Mouse (Mus musculus) heart, adult 2 months (tissue): Measurements from ENCODE around the gene Morf4l2. TPM values are rescaled to one million over a fixed set of nuclear protein-coding genes. Genes with fewer than 3 reads are reported as not detected.
"Not testable (repeated sequence)": the region's sequence is repeated elsewhere in the genome, so short reads cannot be mapped to it uniquely, and the experiment has no call there.

Source experiments
- DNase-seq, 2 experiments: peaks; one replicate each; pipeline ENCODE4 v3.0.0; 2021
- H3K27ac ChIP-seq: fragments of 200-600 bp; 2 replicates; pipeline ENCODE4 v1.8.1; 2022
- H3K27me3 ChIP-seq: fragments of 200-500 bp; 2 replicates; pipeline ENCODE4 v1.6.1; 2012; ENCODE audit warnings: mild to moderate bottlenecking, low read length, inconsistent platforms, mixed read lengths; ENCODE audit not compliant: control insufficient read depth, insufficient read depth
- H3K36me3 ChIP-seq: fragments of 200-500 bp; 2 replicates; pipeline ENCODE4 v1.6.1; 2012; ENCODE audit warnings: low read length, inconsistent platforms; ENCODE audit not compliant: control insufficient read depth, insufficient read depth
- H3K4me1 ChIP-seq: fragments of 200-500 bp; 2 replicates; pipeline ENCODE4 v1.6.1; 2011; ENCODE audit warnings: low read length; ENCODE audit not compliant: control insufficient read depth, insufficient read depth
- H3K4me3 ChIP-seq: fragments of 200-600 bp; 2 replicates; pipeline ENCODE4 v1.8.1; 2022
- H3K79me2 ChIP-seq: fragments of 200-500 bp; replicated peaks from 2 replicates; pipeline ENCODE4 v1.6.1; 2012; ENCODE audit warnings: mild to moderate bottlenecking, inconsistent platforms, low read length, moderate library complexity, mixed read lengths; ENCODE audit not compliant: control insufficient read depth, insufficient read depth
- H3K9ac ChIP-seq: fragments of 200-500 bp; 2 replicates; pipeline ENCODE4 v1.6.1; 2012; ENCODE audit warnings: low read depth, mild to moderate bottlenecking, control low read depth, inconsistent platforms, low read length, mixed read lengths
- CTCF ChIP-seq: fragments of 200-600 bp; IDR thresholded peaks from 2 replicates; pipeline ENCODE4 v1.8.1; 2022; ENCODE audit warnings: antibody characterized with exemption, mild to moderate bottlenecking, moderate library complexity
- EP300 ChIP-seq: fragments of 200-500 bp; IDR thresholded peaks from 2 replicates; pipeline ENCODE4 v1.6.1; 2011; ENCODE audit warnings: low read depth, low read length, control low read depth; ENCODE audit not compliant: insufficient read depth
- POLR2A ChIP-seq: fragments of 200-500 bp; IDR thresholded peaks from 2 replicates; pipeline ENCODE4 v1.6.1; 2011; ENCODE audit warnings: mild to moderate bottlenecking, low read depth, low read length, control low read depth; ENCODE audit not compliant: insufficient read depth
- WGBS: fragments of 180-500 bp; shearing (Covaris S2); methylation state at CpG from one replicate; pipeline ENCODE4 v1.1.7; 2018; 5-methylcytosine and 5-hydroxymethylcytosine counted together
- intact Hi-C: fragments of 180-260 bp; cut with DNase I; formaldehyde crosslinking; loops from one replicate; pipeline ENCODE4 v1.15.1; 2025
- polyA plus RNA-seq: library from polyadenylated mRNA; depleted of rRNA; stranded (reverse); fragments of >200 nt; gene quantifications from 2 replicates; pipeline ENCODE4 v1.2.3, GENCODE M21; 2012
- total RNA-seq, 2 experiments: library from RNA; stranded (reverse); gene quantifications; 2 replicates each; pipeline ENCODE4 v1.2.3; 2021

Gene Morf4l2
- total and polyA plus RNA-seq, 3 experiments, result 27.5 to 90.4 (median 76.0) TPM

DNA sequence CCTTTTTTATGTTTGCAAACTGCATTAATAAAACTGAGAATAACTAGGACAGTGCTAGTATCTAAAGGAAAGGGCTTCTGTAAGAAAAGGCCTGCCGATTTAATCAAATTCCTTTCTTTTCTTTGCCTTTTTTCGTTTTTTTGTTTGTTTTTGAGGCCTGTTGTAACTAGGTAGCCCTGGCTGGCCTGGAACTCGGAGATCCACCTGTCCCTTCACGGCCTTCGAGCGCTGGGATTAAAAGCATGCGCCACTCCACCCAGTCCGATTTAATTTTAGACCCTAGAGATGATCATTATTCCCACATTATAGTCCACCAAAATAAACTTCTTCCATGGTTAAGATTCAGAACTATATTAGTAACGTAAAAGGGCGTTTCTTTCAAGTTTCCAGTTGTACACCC, 1.2 kb downstream of the Morf4l2 start:
- H3K27ac ChIP-seq, result peak overlapping the region; percentile 95
- TF ChIP-seq EP300, result no peak
- no peak for TF ChIP-seq POLR2A
- TF ChIP-seq CTCF, result no peak
- H3K4me3 ChIP-seq, result peak overlapping the region; percentile 64
- peak in 1 of 2 experiments; percentile 32 for DNase-seq
- H3K79me2 ChIP-seq, result no peaks in the 10 kb centered on the region; the same call in 1 of the 2 replicates
- peak overlapping the region; percentile 77 for H3K9ac ChIP-seq
- H3K36me3 ChIP-seq, result peaks cover 7% of the 10 kb centered on the region
- WGBS, result 16% methylated on average over 10 of the region's 10 CpGs
- peaks cover 2% of the 10 kb centered on the region for H3K4me1 ChIP-seq
- intact Hi-C loops, result loop anchor here (2.0 to 5.0 kb wide), 3 partner anchors 273 to 400 kb away; partner anchors contain the start of gene Slc25a53
- no peaks in the 10 kb centered on the region for H3K27me3 ChIP-seq

DNA sequence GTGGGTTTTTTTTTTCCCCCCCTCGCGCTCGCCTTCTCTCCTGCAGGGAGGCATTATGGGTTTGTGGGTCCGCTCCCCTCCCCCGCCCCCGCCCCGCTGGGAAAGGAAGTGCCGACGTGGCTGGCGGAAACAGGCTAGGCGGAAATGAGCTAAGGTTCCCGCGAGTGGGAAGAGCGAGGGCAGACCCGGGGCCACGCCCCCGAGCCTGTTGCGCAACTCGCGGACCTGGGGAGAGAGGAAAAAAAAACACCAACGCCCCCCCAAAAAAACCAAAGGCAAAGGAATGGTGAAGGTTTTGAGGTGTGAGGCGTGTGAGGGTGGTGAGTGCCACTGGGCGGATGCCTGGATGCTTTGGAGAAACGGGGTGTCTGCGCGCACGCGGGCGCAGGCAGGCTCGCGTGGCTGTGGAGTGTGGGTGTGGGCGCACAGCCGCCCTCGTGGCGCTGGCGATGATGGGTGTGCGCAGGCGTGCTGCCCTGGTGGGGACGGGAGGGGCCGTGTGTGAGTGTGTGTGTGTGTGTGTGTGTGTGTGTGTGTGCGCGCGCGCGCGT, 1.8 kb downstream of the Morf4l2 start:
- Histone ChIP-seq H3K79me2 (no peaks in the 10 kb centered on the region; the same call in 1 of the 2 replicates), H3K36me3 (peaks cover 7% of the 10 kb centered on the region), H3K27ac (peak overlapping the region; percentile 95), H3K4me1 (peaks cover 2% of the 10 kb centered on the region), H3K9ac (peak overlapping the region; percentile 77), H3K4me3 (peak overlapping the region; percentile 64), H3K27me3 (no peaks in the 10 kb centered on the region)
- no peak for TF ChIP-seq CTCF
- TF ChIP-seq EP300, result no peak
- TF ChIP-seq POLR2A, result peak; percentile 53
- intact Hi-C loops, result loop anchor here (2.0 to 5.0 kb wide), 3 partner anchors 273 to 401 kb away; partner anchors contain the start of gene Slc25a53
- DNase-seq, result peak; percentile 86 to 88
- WGBS, result 23% methylated on average over 46 of the region's 46 CpGs

DNA sequence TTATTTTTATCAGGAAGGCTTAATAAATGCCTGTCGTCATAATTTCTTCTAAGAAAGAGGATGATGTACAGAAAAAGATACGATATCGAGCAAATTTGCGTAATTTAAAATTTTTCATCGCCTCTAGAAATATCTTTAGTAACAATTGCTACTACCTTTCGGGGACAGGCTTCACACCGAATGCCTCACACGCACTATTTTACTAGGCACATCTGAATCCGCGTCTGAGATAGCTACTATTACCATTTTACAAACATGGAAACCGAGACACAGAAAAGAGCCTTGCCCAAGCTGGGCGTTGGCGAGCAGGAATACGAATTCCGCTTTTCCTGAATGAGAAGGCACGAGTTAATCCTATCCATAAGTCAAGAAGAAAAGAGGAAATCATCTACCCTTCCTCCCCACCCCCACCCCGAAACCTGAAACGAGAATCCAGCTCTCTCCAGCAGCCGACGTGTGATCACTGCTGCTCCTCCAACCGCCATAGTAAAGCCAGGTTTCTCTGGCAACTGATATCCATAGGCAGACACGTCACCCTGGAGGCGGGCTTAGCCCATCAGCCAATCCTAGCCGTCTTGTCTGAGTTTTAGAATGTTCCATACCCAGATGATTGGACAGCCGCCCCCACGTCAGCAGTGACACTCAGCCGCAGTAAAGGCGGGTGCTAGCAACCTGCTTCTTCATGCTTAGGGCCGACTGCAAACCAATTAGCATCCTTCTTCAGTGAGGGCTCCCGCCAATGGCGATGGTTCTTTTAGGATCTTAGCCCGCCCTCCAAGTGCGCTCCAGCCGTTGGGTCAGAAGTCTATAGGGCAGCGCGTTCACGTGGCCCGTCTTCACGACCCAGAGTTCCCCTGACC, 2.5 kb downstream of the Morf4l2 start:
- H3K9ac ChIP-seq, result peak overlapping the region; percentile 63
- intact Hi-C loops, result loop anchor here (5.0 kb wide), 2 partner anchors 296 to 401 kb away; partner anchors contain the start of gene Slc25a53
- peak overlapping the region; percentile 95 for H3K27ac ChIP-seq
- peaks cover 2% of the 10 kb centered on the region for H3K4me1 ChIP-seq
- H3K79me2 ChIP-seq, result no peaks in the 10 kb centered on the region; the same call in 1 of the 2 replicates
- TF ChIP-seq EP300 (0 out of 2 replicates have a peak, but pooled peaks have one; percentile 61), POLR2A (peak; percentile 94), CTCF (no peak)
- H3K27me3 ChIP-seq, result no peaks in the 10 kb centered on the region
- WGBS, result 25% methylated on average over 39 of the region's 39 CpGs
- H3K36me3 ChIP-seq, result peaks cover 7% of the 10 kb centered on the region
- DNase-seq, result peak; percentile 86 to 95
- peak overlapping the region; percentile 56 for H3K4me3 ChIP-seq

DNA sequence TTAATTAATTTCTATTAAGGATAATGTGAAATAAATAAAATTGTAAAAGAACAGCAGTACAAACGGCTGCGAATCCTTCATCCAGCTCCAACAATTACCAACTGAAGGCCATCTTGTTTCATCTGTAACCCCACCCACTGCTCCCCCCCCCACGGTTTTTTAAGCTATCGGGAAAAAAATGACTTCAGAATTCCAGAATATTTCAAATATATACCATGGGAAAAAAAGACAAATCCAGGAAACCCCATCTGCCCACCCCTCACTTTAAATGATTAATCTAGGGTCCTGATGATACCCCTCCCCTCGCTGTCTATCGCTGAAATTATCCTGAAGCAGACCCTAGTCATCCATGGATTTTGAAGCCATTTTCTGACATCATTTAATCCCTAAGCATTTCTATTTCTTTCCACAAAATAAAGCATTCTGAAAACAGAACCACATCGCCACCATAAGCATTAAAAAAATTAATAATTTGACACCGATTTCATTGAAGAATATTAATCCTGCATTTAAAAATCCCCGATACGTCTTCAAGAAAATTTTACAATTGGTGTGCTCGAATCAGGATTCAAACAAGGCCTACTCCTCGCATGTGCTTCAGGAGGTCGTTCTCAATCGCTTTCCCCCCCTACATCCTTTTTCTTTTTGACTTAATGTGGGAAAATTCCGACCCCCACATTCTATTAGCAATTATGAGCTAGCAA, 3.3 kb downstream of the Morf4l2 start:
- no peaks in the 10 kb centered on the region; the same call in 1 of the 2 replicates for H3K79me2 ChIP-seq
- H3K27me3 ChIP-seq, result no peaks in the 10 kb centered on the region
- intact Hi-C loops, result loop anchor here (5.0 kb wide), 2 partner anchors 297 to 402 kb away; partner anchors contain the start of gene Slc25a53
- H3K4me1 ChIP-seq, result peaks cover 2% of the 10 kb centered on the region
- TF ChIP-seq POLR2A (no peak), EP300 (no peak), CTCF (no peak)
- H3K4me3 ChIP-seq, result peak overlapping the region; percentile 56
- WGBS, result 20% methylated on average over 15 of the region's 15 CpGs
- H3K27ac ChIP-seq, result peak overlapping the region; percentile 80
- no peak overlapping the region for H3K9ac ChIP-seq
- no peak for DNase-seq
- peaks cover 7% of the 10 kb centered on the region for H3K36me3 ChIP-seq

DNA sequence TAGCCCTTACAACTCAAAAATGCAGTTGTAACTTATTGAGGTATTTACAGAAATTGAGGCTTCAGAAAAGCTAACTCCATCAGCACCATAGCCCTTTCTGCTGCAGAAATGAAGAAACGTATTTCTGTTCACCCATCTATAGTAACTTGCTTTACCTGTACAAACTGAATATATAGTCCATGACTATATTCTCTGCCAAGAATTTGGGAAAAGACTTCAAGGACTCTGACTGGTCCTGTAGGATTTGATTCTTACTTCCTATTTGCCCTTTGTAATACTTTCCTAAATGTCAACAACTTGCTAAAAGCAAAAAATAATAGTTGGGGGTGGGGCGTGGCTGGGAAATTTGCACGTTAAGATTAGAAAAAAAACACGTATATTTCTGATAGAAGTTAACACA, 11.5 kb downstream of the Morf4l2 start:
- Histone ChIP-seq H3K4me3 (no peak overlapping the region), H3K27ac (no peak overlapping the region), H3K9ac (no peak overlapping the region), H3K4me1 (no peaks in the 10 kb centered on the region), H3K27me3 (no peaks in the 10 kb centered on the region), H3K36me3 (no peaks in the 10 kb centered on the region; the same call in 1 of the 2 replicates), H3K79me2 (no peaks in the 10 kb centered on the region)
- WGBS, result 82% methylated on average over 4 of the region's 4 CpGs
- TF ChIP-seq POLR2A, result no peak
- TF ChIP-seq CTCF, result no peak
- TF ChIP-seq EP300, result no peak
- intact Hi-C loops, result no loop called here
- no peak for DNase-seq

DNA sequence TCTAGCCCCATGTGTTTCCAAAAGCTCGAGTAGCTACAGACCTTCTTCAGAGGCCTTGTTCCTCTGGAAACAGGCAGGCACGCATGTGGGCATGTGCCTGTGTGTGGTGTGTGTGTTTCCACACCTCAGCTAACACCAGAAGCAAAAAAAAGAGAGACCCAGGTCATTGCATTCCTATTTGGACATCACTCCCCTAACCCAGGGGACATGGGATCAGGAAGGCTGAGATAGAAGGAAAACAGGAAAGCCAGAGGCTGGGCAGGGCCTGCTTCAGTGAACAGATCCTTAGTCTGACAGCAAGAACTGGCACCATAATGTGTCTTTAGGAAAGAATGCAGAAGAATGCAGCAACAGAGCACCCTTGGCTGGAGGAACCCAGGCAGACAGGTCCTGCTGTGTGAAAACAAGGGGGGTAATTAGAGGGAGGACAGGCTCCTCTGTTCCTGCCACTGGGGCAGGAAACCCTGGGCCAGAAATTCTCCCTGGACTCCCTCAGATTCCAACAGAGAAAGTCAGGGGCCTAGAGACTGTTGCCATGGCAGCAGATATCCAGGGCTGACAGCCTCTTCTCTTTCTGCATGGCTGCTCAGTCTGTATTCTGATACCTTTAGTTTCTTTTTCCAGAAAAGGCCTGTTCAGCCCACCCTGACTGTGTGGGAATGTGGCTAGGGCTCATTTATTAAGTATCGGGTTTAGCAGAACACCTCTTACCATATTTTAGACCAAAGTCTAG, 28.6 kb downstream of the Morf4l2 start:
- H3K27ac ChIP-seq, H3K4me3 ChIP-seq, intact Hi-C loops, DNase-seq, H3K4me1 ChIP-seq, H3K27me3 ChIP-seq, H3K79me2 ChIP-seq, H3K9ac ChIP-seq, H3K36me3 ChIP-seq: not testable (repeated sequence)
- 69% methylated on average over 3 of the region's 3 CpGs for WGBS
